Mouse (Mus musculus) frontal cortex, postnatal 36 days (tissue): Measurements from ENCODE around the gene Inafm1.
"Not testable (repeated sequence)": the region's sequence is repeated elsewhere in the genome, so short reads cannot be mapped to it uniquely, and the experiment has no call there.

Experiments
- DNase-seq, 2 experiments: peaks; one replicate each; pipeline ENCODE4 v3.0.0; 2022; ENCODE audit warnings: low spot score in 2 of 2

Inafm1 gene

DNA sequence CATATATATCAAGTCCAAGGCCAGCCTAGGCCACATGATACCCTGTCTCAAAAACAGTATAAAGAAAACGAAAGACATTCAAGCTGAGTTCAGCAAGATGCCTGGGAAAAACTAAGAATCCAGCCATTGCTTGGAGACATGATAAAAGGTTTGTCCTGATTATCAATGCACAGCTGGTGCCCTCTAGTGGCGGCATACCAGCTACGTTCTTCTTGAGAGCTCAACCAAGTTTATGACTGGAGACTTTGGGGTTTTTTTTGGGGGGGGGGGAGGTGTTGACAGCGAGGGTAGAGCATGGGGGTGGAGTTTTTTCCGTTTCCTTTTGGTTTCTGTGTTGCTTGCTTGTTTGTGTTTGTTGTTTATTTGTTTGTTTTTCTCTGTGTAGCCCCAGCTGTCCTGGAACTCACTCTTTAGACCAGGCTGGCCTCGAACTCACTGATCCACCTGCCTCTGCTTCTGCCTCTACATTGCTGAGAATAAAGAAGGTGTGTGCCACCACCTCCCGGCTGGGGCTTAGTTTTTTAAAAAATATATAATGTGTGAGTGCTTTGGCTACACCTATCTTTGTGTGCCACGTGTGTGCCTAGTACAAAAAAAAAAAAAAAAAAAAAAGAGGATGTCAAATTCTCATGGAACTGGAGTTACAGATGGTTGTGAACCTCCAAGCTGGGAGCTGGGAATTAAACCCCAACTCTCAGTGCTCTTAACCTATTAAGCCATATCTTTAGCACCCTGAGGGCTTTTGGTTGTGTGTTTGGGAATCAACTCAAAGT, 10.2 kb downstream of the Inafm1 start:
- DNase-seq, result peak; percentile 64 to 84

GRCm38 (mm10) chr7:16261097-16261496, 12.3 kb downstream of the Inafm1 start:
- no peak for DNase-seq

GRCm38 (mm10) chr7:16259110-16259590, 14.3 kb downstream of the Inafm1 start, which contains the start of gene C5ar1:
Gene C5ar1 (minus strand): TSS chr7:16259540.
- no peak for DNase-seq

GRCm38 (mm10) chr7:16257830-16258229, 15.6 kb downstream of the Inafm1 start:
- no peak for DNase-seq

DNA sequence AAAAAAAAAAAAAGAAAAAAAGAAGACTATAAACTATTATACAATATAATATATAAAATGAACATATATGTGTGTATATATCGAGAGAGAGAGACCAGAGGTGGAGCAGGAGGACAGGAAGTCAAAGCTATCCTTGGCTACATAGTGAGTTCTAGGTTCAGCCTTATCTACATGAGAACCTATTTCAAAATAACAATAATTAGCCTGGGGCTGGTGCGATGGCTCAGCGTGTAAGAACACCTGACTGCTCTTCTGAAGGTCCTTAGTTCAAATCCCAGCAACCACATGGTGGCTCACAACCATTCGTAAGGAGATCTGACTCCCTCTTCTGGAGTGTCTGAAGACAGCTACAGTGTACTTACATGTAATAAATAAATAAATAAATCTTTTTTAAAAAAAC, 17.5 kb downstream of the Inafm1 start:
- DNase-seq, result not testable (repeated sequence)

- no peak for DNase-seq
These were observed 19.2 kb downstream of the Inafm1 start for GRCm38 (mm10) chr7:16254195-16254594.

DNA sequence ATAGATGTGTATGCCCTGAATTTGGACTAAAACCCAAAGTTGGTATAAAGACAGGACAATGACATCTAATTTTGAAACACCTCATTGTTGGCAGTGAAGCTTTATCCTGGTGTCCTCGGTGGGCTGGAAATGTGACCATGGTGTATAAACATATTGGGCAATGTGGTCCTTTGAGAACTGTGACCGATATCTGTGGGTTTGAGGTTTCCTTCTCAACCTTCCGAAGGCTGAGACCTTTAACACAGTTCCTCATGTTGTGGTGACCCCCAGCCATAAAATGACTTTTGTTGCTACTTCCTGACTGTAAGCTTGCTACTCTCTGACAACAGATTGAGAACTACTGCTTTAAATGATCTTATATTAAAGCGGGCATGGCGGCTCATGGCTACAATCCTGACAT, 22.7 kb downstream of the Inafm1 start:
- no peak for DNase-seq

GRCm38 (mm10) chr7:16245958-16246357, 27.5 kb downstream of the Inafm1 start:
- no peak for DNase-seq

DNA sequence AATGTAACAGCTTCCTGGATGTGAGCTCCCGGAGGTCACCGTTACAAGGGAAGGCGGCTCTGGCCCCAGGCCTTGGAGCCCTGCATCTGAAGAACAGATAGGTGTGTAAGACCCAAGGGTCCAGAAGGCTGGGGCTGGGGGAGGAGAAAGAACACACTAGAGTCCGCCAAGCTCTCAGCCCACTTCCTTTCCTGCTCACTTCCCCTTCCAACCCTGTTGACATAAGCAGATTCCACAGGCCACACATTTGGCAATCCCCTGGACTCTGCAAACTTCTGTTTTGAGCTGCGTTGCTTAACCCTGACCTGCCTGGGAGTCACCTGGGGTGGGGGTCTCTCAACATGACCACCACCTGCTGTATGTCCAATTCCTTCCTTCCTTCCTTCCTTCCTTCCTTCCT, 29.4 kb downstream of the Inafm1 start, which contains the start of gene C5ar2:
Gene C5ar2, minus strand, starts transcription at position 88 of the 400 bp plus-strand sequence.
- DNase-seq, result no peak

DNA sequence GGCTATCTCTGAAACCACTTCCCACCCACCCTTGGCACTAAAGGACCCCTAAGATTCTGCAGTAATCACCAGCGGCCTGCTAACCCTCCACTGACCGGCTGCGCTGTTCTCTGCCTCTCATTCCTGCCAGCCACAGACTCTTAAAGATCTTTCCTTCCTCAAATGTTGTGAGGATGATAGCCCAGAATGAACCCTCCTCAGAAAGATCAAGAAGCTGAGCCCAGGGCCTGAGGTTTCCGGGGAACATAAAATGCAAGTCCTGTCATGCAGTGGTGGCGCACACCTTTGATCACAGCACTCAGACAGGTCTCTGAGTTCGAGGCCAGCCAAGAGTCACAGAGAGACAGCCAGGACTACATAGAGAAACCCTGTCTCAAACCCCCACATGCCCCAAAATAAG, 31.2 kb downstream of the Inafm1 start:
- DNase-seq, result no peak

GRCm38 (mm10) chr7:16241787-16242186, 31.6 kb downstream of the Inafm1 start:
- no peak for DNase-seq

- no peak for DNase-seq
These were observed 32.5 kb downstream of the Inafm1 start for GRCm38 (mm10) chr7:16240978-16241303.

- DNase-seq, result no peak
These were observed 33.0 kb downstream of the Inafm1 start for GRCm38 (mm10) chr7:16240281-16240977.

DNA sequence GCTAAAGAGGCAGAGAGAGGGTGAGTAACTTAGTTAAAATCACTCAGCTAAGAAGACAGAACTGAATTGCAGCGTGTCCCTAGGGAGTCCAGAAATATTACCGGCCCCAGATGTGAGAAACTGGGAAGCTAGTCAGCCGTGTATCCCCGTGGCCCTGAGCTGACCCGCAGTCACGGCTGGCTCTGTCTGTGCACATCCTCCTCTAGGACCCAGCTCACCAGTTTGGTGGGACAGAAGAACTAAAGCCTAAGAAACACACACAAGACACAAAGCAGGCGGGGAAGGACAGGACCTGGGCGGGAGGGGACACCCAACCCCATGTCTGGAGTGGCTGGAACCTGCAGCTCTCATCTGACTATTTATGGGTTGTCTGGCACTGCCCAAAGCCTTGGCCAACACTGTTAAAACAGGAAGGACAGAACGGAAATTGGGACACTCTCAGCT, 33.8 kb downstream of the Inafm1 start:
- DNase-seq, result no peak

DNA sequence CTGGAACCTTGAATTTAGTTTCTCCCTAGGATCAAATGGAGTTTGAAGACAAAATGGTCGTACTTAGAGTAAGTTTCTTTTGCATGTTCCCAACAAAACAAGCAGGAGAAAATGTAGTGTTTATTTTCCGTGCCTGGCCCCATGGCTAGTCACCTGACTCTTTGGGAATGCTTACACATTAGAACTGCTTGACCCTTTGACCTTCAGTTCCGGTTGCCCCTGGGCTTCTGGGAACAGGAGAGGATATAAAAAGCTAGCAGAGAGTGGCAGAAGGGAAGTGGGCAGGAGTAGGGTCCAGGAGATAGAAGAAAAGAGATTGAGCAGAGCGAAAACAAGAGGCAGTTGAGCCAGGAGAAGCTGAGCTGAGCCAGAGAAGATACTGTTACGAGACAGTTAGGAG, 43.5 kb downstream of the Inafm1 start:
- DNase-seq, result no peak
